Mouse (Mus musculus): Measurements from ENCODE around the gene Gipc3.

DNA sequence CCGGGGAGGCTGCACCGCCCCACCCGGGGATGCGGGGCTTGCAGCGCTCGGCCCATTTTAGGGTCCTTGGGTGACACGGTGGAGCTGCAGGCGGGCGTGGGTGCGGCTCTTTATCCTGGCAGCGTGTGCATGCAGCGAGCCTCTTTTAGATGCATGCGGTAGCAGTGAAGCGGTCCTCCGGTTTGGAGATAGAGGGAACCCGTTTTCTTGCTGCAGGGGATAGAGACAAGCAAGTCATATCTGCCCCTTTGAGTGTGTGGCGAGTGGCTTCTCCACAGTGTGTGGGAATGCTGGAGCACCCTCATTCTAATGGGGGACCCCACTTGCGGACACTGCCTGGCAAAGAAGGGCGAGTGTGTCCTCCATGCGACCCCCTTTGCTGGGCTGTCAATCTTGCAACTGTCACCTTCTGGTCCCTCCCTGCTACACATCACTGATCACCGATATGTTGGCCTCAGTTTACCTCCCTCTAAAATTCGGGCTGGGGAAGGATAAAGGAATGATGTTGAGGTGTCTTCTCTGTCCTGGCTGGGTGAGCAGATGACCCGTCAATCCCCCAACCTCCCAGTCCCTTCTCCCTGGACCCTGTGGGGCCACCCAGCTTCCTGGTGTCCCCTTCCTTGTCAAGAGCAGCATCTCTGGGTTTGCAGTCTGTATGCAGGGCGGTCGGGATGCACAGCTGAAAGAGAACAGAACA is 49.6 kb downstream of the Gipc3 start:
- no peak for TF ChIP-seq EP300 (optimal IDR thresholded peaks at IDR 0.05)
- TF ChIP-seq CTCF (IDR thresholded peaks at IDR 0.05; ENCODE audit: low read depth) = no peak

Measured in stomach, postnatal 0 days (tissue).